Mouse (Mus musculus) kidney, embryonic 14.5 days (tissue): ENCODE measurements at regions not wholly inside any gene's neighbourhood (a gene's known extent, or its start where the extent isn't known, plus 50 kb on each side); places are given as distances from the start of the nearest gene placed in this dataset.
A peak's percentile ranks its signal among the peaks of the same experiment; 100 is the strongest.

Source experiments
- ATAC-seq: fragments of 200-750 bp; cut with Nextera tagmentation; 2 replicates; pipeline ENCODE4 v1.8.0; 2017; ENCODE audit warnings: moderate number of reproducible peaks, mild to moderate bottlenecking, moderate TSS enrichment, moderate library complexity; ENCODE audit not compliant: low FRiP score, low TSS enrichment
- H3K27ac ChIP-seq: fragments of 300-500 bp; sonication (generic); 2 replicates; pipeline ENCODE4 v1.5.1; 2014; ENCODE audit warnings: low read depth, mild to moderate bottlenecking, low read length, moderate library complexity, mixed read lengths
- H3K27me3 ChIP-seq: fragments of 300-500 bp; sonication (generic); 2 replicates; pipeline ENCODE4 v1.6.1; 2014; ENCODE audit warnings: mild to moderate bottlenecking, low read length; ENCODE audit not compliant: control insufficient read depth, insufficient read depth
- H3K36me3 ChIP-seq: fragments of 300-500 bp; sonication (generic); 2 replicates; pipeline ENCODE4 v1.6.1; 2014; ENCODE audit warnings: low read length, mixed read lengths; ENCODE audit not compliant: control insufficient read depth, insufficient read depth
- H3K4me1 ChIP-seq: fragments of 300-500 bp; sonication (generic); 2 replicates; pipeline ENCODE4 v1.6.1; 2014; ENCODE audit warnings: low read length, mixed read lengths; ENCODE audit not compliant: control insufficient read depth, insufficient read depth
- H3K4me2 ChIP-seq: fragments of 300-500 bp; sonication (generic); replicated peaks from 2 replicates; pipeline ENCODE4 v1.6.1; 2014; ENCODE audit warnings: low read depth, mild to moderate bottlenecking, low read length
- H3K4me3 ChIP-seq: fragments of 300-500 bp; sonication (generic); 2 replicates; pipeline ENCODE4 v1.5.1; 2014; ENCODE audit warnings: mild to moderate bottlenecking, low read length
- H3K9ac ChIP-seq: fragments of 300-500 bp; sonication (generic); 2 replicates; pipeline ENCODE4 v1.6.1; 2014; ENCODE audit warnings: low read depth, mild to moderate bottlenecking, low read length, moderate library complexity
- H3K9me3 ChIP-seq: fragments of 300-500 bp; sonication (generic); 2 replicates; pipeline ENCODE4 v1.6.1; 2016; ENCODE audit warnings: low read length; ENCODE audit not compliant: control insufficient read depth
- WGBS: fragments of 180-500 bp; shearing (Covaris S2); extraction: QIAGEN DNeasy Blood & Tissue Kit; methylation state at CpG from one replicate; pipeline ENCODE4 v1.1.7; 2014; 5-methylcytosine and 5-hydroxymethylcytosine counted together

- Histone ChIP-seq H3K36me3 (no peaks in the 10 kb centered on the region), H3K4me2 (no peak overlapping the region), H3K9me3 (no peaks in the 10 kb centered on the region), H3K9ac (no peak overlapping the region), H3K27me3 (no peaks in the 10 kb centered on the region), H3K4me1 (no peaks in the 10 kb centered on the region), H3K4me3 (no peak overlapping the region), H3K27ac (no peak overlapping the region)
- 70% methylated on average over 13 of the region's 13 CpGs for WGBS
- no peak for ATAC-seq
Observed at GRCm38 (mm10) chr9:88049270-88049669, 277.7 kb upstream of the Nt5e start.

- no peak overlapping the region for H3K9ac ChIP-seq
- H3K27ac ChIP-seq, result no peak overlapping the region
- 88% methylated on average over 4 of the region's 4 CpGs for WGBS
- no peaks in the 10 kb centered on the region for H3K9me3 ChIP-seq
- H3K4me1 ChIP-seq, result no peaks in the 10 kb centered on the region
- H3K4me2 ChIP-seq, result no peak overlapping the region
- H3K27me3 ChIP-seq, result no peaks in the 10 kb centered on the region
- no peaks in the 10 kb centered on the region for H3K36me3 ChIP-seq
- no peak for ATAC-seq
- H3K4me3 ChIP-seq, result no peak overlapping the region
Observed at GRCm38 (mm10) chr9:88049792-88050191, 277.2 kb upstream of the Nt5e start.

GRCm38 (mm10) chr9:88058551-88058950 is 268.4 kb upstream of the Nt5e start:
- H3K36me3 ChIP-seq, result no peaks in the 10 kb centered on the region
- no peak overlapping the region for H3K27ac ChIP-seq
- 74% methylated on average over 4 of the region's 4 CpGs for WGBS
- no peak overlapping the region for H3K9ac ChIP-seq
- no peaks in the 10 kb centered on the region for H3K4me1 ChIP-seq
- no peak for ATAC-seq
- no peak overlapping the region for H3K4me3 ChIP-seq
- H3K9me3 ChIP-seq, result no peaks in the 10 kb centered on the region
- H3K4me2 ChIP-seq, result no peak overlapping the region
- no peaks in the 10 kb centered on the region for H3K27me3 ChIP-seq

- H3K4me3 ChIP-seq, result no peak overlapping the region
- no peaks in the 10 kb centered on the region for H3K27me3 ChIP-seq
- H3K4me2 ChIP-seq, result no peak overlapping the region
- no peaks in the 10 kb centered on the region for H3K9me3 ChIP-seq
- H3K27ac ChIP-seq, result no peak overlapping the region
- ATAC-seq, result no peak
- H3K9ac ChIP-seq, result no peak overlapping the region
- no peaks in the 10 kb centered on the region for H3K36me3 ChIP-seq
- H3K4me1 ChIP-seq, result no peaks in the 10 kb centered on the region
- WGBS, result 91% methylated on average over 3 of the region's 3 CpGs
Observed at GRCm38 (mm10) chr9:88059005-88059404, 268.0 kb upstream of the Nt5e start.

DNA sequence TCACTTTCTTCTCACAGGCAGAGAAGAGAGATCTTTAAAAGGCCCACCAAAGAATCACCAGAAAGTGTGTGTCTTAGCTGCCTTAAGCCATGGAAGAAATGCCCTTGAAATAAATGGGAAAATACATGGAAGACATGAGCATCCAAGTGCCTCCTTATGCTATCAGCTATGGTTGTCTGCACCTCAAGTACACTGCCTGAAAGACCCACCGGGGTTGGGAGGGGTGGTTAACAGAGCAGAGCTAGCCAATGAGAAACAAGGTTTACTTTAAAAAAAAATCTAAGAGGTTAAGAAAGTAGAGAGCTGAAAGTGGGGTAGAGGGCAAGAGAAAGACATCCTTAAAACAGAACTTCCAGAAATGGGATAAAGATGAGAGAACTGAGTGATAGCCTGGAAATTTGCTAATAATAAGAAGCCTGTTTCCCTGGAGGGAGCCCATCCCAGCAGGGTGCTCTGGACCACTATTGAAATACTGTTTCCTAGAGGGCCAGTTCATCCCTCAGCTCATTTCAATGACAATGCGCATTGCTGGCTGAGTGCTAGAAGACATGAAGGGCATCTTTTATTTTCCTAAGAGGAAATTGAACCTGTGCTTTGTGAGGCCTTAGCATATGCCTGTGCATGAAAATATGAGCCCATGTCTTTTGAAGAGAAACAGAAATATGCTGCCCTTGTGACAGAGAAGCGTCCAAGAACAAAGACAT is 262.9 kb upstream of the Nt5e start:
- 53% methylated on average over 3 of the region's 3 CpGs for WGBS
- no peaks in the 10 kb centered on the region for H3K27me3 ChIP-seq
- H3K36me3 ChIP-seq, result no peaks in the 10 kb centered on the region
- no peak overlapping the region for H3K4me3 ChIP-seq
- H3K27ac ChIP-seq, result no peak overlapping the region
- ATAC-seq, result no peak
- H3K4me1 ChIP-seq, result 0 out of 2 replicates have a peak, but pooled peaks cover 3% of the 10 kb centered on the region
- H3K4me2 ChIP-seq, result no peak overlapping the region
- H3K9me3 ChIP-seq, result no peaks in the 10 kb centered on the region
- H3K9ac ChIP-seq, result no peak overlapping the region

DNA sequence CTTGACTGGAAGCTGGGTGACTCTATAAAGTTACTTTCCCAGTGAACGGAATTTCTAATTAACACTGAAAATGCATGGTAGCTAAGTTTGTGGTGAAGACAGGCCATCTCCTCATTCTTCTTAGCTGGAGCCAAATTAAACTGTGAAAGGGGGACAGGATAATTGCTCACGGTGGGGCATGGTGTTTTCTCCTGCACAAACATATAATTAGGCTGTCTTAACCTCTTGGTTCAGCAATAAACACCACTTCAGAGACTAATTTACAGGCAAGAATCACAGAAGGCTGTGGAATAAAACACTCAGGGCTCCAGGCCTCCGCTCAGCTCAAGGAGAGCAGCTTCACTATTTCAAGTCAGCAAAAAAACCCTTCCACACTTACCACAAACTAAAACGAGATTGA is 261.9 kb upstream of the Nt5e start:
- Histone ChIP-seq H3K4me1 (0 out of 2 replicates have a peak, but pooled peaks cover 3% of the 10 kb centered on the region), H3K27me3 (no peaks in the 10 kb centered on the region), H3K36me3 (no peaks in the 10 kb centered on the region), H3K4me2 (no peak overlapping the region), H3K4me3 (no peak overlapping the region), H3K27ac (no peak overlapping the region), H3K9me3 (no peaks in the 10 kb centered on the region), H3K9ac (no peak overlapping the region)
- no peak for ATAC-seq
- WGBS, result 32% methylated on average over 4 of the region's 4 CpGs

GRCm38 (mm10) chr9:88065777-88066176 is 261.2 kb upstream of the Nt5e start:
- Histone ChIP-seq H3K4me1 (0 out of 2 replicates have a peak, but pooled peaks cover 3% of the 10 kb centered on the region), H3K27me3 (no peaks in the 10 kb centered on the region), H3K36me3 (no peaks in the 10 kb centered on the region), H3K4me3 (no peak overlapping the region), H3K9me3 (no peaks in the 10 kb centered on the region), H3K9ac (no peak overlapping the region), H3K27ac (no peak overlapping the region), H3K4me2 (no peak overlapping the region)
- WGBS, result 28% methylated on average over 7 of the region's 7 CpGs
- ATAC-seq, result peak; percentile 58

DNA sequence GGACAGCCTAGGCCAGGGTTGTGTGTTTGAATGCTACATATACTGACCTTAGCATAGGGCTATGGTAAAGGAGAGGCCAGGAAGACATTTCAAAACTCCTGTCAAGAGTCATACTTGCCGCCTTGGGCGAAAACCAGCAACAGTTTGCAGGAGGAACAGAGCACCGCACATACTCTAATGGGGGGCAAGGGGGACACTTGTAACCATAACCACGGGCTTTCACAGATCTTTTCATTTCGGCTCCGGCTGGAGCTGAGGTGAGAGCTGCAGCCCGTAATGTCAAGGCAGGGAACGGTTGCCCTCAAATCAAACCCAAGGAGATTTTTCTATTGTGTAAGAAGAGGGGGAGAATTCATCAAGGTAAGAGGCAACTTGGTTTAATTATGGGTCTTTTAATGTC is 258.7 kb upstream of the Nt5e start:
- H3K27ac ChIP-seq, result no peak overlapping the region
- no peaks in the 10 kb centered on the region for H3K36me3 ChIP-seq
- ATAC-seq, result no peak
- no peaks in the 10 kb centered on the region for H3K27me3 ChIP-seq
- 93% methylated on average over 8 of the region's 8 CpGs for WGBS
- H3K4me2 ChIP-seq, result peak overlapping the region; percentile 34; the same call in 1 of the 2 replicates
- 0 out of 2 replicates have a peak, but pooled peaks cover 3% of the 10 kb centered on the region for H3K4me1 ChIP-seq
- no peak overlapping the region for H3K9ac ChIP-seq
- no peaks in the 10 kb centered on the region for H3K9me3 ChIP-seq
- no peak overlapping the region for H3K4me3 ChIP-seq

DNA sequence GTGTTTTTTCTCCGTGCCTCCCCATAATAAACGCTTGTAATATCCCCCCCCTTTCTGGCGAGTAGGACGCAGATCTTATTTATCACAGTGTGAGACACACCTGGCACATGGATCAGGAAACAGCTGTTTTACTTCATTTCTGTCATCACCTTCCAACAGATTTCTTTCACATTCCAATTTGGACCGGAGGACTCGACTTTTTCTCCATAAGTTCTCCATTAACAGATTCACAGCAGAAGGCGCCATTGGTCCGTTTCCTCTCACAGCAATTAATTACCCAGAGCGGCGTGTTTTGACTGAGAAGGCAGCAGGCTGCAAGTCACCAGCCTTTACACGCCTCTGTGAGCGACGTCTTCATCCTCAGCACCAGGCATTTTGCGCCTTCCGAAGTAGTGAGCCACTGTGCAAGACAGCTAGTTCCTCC is 258.1 kb upstream of the Nt5e start:
- peak; percentile 68; the same call in 1 of the 2 replicates for ATAC-seq
- no peak overlapping the region for H3K9ac ChIP-seq

More for the DNA sequence above, 258.1 kb upstream of the Nt5e start:
- Histone ChIP-seq H3K9me3 (no peaks in the 10 kb centered on the region), H3K27ac (no peak overlapping the region), H3K4me3 (no peak overlapping the region), H3K27me3 (no peaks in the 10 kb centered on the region), H3K36me3 (no peaks in the 10 kb centered on the region), H3K4me2 (peak overlapping the region; percentile 34), H3K4me1 (0 out of 2 replicates have a peak, but pooled peaks cover 3% of the 10 kb centered on the region)
- WGBS, result 28% methylated on average over 15 of the region's 15 CpGs
